Mouse (Mus musculus) heart, adult 2 months (tissue): ENCODE measurements around the gene Gm20388.

ENCODE experiments used
- CTCF ChIP-seq: fragments of 200-600 bp; IDR thresholded peaks from 2 replicates; pipeline ENCODE4 v1.8.1; 2022; ENCODE audit warnings: antibody characterized with exemption, mild to moderate bottlenecking, moderate library complexity
- EP300 ChIP-seq: fragments of 200-500 bp; IDR thresholded peaks from 2 replicates; pipeline ENCODE4 v1.6.1; 2011; ENCODE audit warnings: low read depth, low read length, control low read depth; ENCODE audit not compliant: insufficient read depth
- POLR2A ChIP-seq: fragments of 200-500 bp; IDR thresholded peaks from 2 replicates; pipeline ENCODE4 v1.6.1; 2011; ENCODE audit warnings: mild to moderate bottlenecking, low read depth, low read length, control low read depth; ENCODE audit not compliant: insufficient read depth

GRCm38 (mm10) chr8:124321227-124321840 lies 4410.7 kb downstream of the Gm20388 start:
- TF ChIP-seq POLR2A = no peak
- no peak for TF ChIP-seq CTCF
- no peak for TF ChIP-seq EP300
